Mouse (Mus musculus) lung, embryonic 15.5 days (tissue): ENCODE measurements around the gene Nars2. TPM values are rescaled to one million over a fixed set of nuclear protein-coding genes. Genes with fewer than 3 reads are reported as not detected.

Source experiments
- ATAC-seq: fragments of 200-750 bp; cut with Nextera tagmentation; 2 replicates; pipeline ENCODE4 v1.8.0; 2017; ENCODE audit warnings: moderate number of reproducible peaks, borderline replicate concordance; ENCODE audit not compliant: low FRiP score, low TSS enrichment; ENCODE audit errors: extremely low read depth
- H3K27ac ChIP-seq: fragments of 300-500 bp; sonication (generic); 2 replicates; pipeline ENCODE4 v1.5.1; 2015; ENCODE audit warnings: moderate library complexity, mild to moderate bottlenecking, inconsistent platforms
- H3K27me3 ChIP-seq: fragments of 300-500 bp; sonication (generic); 2 replicates; pipeline ENCODE4 v1.6.1; 2015; ENCODE audit warnings: inconsistent platforms
- H3K36me3 ChIP-seq: fragments of 300-500 bp; sonication (generic); 2 replicates; pipeline ENCODE4 v1.6.1; 2015; ENCODE audit warnings: inconsistent platforms
- H3K4me1 ChIP-seq: fragments of 300-500 bp; sonication (generic); 2 replicates; pipeline ENCODE4 v1.6.1; 2015; ENCODE audit warnings: inconsistent platforms
- H3K4me2 ChIP-seq: fragments of 300-500 bp; sonication (generic); 2 replicates; pipeline ENCODE4 v1.6.1; 2015; ENCODE audit warnings: inconsistent platforms, mild to moderate bottlenecking, moderate library complexity
- H3K4me3 ChIP-seq: fragments of 300-500 bp; sonication (generic); 2 replicates; pipeline ENCODE4 v1.5.1; 2015; ENCODE audit warnings: mild to moderate bottlenecking, inconsistent platforms
- H3K9ac ChIP-seq: fragments of 300-500 bp; sonication (generic); 2 replicates; pipeline ENCODE4 v1.6.1; 2015; ENCODE audit warnings: inconsistent platforms
- H3K9me3 ChIP-seq: fragments of 300-500 bp; sonication (generic); 2 replicates; pipeline ENCODE4 v1.6.1; 2016; ENCODE audit warnings: inconsistent platforms
- WGBS: fragments of 180-500 bp; shearing (Covaris S2); methylation state at CpG from one replicate; pipeline ENCODE4 v1.1.7; 2015; 5-methylcytosine and 5-hydroxymethylcytosine counted together
- polyA plus RNA-seq: library from polyadenylated mRNA; unstranded; fragments of >200 nt; fragmentation: Nextera tagmentation; extraction: Ambion mirVana; gene quantifications from 2 replicates; pipeline ENCODE4 v1.2.1, GENCODE M21; 2015

Nars2 gene
- polyA plus RNA-seq, 1 experiment from 2014 or later: 20.0 TPM

DNA sequence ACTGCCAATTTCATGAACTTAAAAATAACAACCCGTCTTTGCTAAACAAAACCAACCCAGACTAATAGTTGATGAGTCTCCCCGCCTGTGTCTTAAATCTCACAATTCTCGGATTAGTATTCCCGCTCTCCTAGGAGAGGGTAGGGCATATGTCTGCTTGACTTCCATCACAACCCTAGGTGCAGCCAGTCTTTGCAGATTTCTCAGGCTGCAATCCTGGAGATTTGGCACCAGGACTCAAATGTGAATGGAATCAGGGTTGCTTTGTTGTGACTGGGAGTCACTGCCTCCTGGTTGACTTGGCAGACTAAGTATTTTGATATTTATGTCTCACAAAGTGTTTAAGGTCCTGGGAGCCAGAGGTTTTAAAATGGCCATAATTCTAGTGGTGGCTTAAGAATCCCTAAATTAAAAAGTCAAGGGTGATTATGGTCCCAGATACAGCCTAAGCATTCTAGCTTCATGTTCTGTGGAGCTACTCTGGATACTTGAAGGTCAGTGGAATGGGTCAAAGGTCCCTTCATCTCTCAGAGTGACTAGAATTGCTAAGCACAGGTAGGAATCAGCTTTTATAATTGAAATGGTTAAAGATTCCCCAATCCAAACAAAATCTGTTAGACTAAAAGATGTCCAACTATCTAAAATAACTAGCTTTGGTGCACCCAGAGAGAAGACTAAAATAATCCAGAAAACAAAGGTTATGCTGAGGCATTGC lies 128.5 kb downstream of the Nars2 start:
- no peak for ATAC-seq
- H3K27me3 ChIP-seq: no peaks in the 10 kb centered on the region
- no peak overlapping the region for H3K9ac ChIP-seq
- no peaks in the 10 kb centered on the region for H3K36me3 ChIP-seq
- H3K9me3 ChIP-seq: no peaks in the 10 kb centered on the region
- H3K4me3 ChIP-seq: no peak overlapping the region
- H3K4me1 ChIP-seq: peaks cover 38% of the 10 kb centered on the region
- peak overlapping the region; percentile 77 for H3K27ac ChIP-seq
- 50% methylated on average over 4 of the region's 4 CpGs for WGBS
- H3K4me2 ChIP-seq: peak overlapping the region; percentile 21; the same call in 1 of the 2 replicates

DNA sequence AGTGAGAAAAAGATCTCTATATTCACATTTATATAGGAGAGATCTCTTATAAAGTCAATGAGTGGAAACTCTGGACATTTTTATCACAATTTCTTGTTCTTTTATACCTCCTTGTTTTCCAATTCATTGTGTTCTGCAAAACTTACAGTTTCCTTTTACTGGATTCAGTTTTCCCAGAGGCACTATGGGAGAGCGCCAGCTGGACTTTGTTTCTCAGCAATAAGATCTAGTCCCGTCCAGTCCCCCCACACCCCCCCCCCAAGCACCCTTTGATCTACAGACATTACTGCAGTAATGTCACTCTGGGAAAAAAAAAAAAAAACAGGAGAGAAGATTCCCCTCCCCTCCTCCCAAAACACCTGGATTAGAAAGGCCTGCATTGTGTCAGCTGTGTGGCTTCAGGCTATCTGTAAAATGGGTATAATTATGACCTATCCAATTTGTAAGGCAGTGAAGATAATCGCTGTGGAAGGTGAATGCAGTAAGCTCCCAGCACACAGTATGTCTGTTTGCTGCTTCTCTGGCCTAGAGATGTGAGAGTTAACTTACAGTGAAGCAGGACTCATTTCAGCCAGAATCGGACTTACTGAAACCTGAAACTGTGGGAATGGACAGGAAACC lies 129.4 kb downstream of the Nars2 start:
- Histone ChIP-seq H3K27me3 (no peaks in the 10 kb centered on the region), H3K9ac (peak overlapping the region; percentile 97), H3K27ac (peak overlapping the region; percentile 96), H3K4me3 (peak overlapping the region; percentile 98), H3K4me2 (peak overlapping the region; percentile 87), H3K4me1 (peaks cover 38% of the 10 kb centered on the region), H3K9me3 (no peaks in the 10 kb centered on the region), H3K36me3 (no peaks in the 10 kb centered on the region)
- WGBS: 35% methylated on average over 4 of the region's 4 CpGs
- no peak for ATAC-seq

DNA sequence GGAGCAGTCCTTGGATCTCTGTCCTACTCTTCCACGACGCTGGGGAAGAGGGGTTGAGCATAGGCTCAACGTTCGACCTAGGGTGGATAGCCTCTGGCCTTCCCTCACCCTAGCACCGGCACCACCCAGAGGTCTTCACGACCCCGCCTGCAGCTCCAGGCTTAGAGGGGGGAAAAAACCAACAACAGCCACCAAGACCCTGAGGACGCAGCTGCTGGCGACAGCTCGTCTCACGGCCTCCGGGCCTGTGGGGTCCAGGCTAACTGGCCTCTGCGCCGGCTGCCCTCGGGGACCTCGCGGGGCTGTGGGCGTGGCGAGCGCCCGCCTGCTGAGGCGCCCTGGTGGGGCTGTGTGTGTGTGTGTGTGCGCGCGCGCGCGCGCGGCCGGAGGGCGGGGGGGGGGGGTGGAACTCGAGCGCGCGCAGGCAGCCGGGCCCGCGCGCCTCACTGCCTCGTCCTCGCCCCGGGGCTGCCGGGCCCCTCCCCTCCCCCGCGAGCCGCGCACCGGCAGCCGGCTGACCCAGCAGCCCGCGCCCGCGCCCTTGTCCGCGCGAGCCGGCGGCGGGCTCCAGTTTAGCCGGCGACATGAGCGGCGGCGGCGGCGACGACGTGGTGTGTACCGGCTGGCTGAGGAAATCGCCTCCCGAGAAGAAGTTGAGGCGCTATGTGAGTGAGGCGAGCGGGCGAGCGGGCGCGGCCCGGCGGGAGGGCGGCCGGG lies 130.1 kb downstream of the Nars2 start, which contains the start of gene Gab2:
TSS of gene Gab2 (plus strand) at position 345 of the 717 bp plus-strand sequence.
- Histone ChIP-seq H3K9me3 (no peaks in the 10 kb centered on the region), H3K4me3 (peak within 1 kb of the TSS; percentile 98), H3K9ac (peak within 1 kb of the TSS; percentile 97), H3K4me2 (peak within 1 kb of the TSS; percentile 87), H3K27ac (peak within 1 kb of the TSS; percentile 96), H3K36me3 (no peaks in the 10 kb centered on the region), H3K4me1 (peaks cover 37% of the 10 kb centered on the region), H3K27me3 (no peaks in the 10 kb centered on the region)
- peak; percentile 81 for ATAC-seq
- under 1% methylated on average over 61 of the region's 83 CpGs for WGBS

DNA sequence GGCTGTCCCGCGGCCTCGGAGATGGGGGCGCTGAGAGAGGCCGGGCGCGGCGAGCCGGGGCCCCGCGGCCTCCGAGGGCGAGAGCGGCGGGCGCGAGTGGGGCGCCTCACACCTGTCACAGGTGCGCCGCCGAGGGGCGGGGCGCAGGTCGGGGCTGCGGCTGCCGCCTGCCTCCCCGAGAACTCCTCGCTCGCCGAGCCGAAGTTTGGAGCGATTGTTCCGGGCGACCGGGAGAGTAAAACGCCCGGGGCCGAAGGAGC lies 130.6 kb downstream of the Nars2 start:
- 0% methylated on average over 11 of the region's 38 CpGs for WGBS

DNA sequence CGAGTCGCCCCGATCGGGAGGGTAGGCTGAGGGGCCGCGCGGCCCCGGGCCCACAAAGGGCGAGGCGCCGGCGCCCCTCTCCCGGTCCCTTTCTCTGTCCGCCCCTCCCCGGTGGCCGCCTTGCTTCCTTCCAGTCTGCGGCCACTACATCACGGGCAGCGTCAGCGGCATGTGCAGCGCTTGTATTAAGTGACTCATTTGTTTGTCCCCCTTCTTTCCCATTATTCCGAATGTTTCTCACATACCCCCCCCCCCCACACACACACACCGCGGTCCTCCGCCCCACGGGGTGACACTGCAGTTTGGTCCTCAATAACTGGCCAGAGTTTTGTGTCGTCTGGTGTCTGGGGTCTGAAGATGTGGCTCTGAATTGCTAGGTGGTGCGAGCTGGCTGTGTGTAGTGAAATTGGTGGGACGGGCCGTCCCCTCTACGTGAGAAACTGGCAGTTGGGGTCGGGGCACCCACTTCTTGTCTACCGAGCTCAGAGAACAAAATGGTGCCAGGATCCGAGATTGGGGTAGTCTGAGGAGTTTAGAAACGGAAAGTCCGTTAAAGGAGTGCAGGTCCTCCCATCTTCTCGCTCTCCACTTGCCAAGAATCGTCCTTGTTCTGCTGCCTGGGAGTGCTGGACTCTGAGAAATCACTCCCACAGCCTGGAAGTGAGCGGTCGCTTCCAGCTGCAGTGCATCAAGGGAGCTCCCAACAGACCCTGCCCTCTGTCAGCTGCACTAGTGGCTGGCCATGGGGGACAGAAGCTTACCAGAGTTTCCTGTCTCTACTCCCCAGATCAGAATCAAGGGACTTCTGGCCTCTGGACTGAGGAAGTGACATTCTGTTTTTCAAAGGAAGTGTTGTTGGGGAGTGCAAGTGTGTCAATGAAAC lies 131.2 kb downstream of the Nars2 start:
- Histone ChIP-seq H3K27me3 (no peaks in the 10 kb centered on the region), H3K4me1 (peaks cover 32% of the 10 kb centered on the region), H3K9me3 (no peaks in the 10 kb centered on the region), H3K9ac (peak overlapping the region; percentile 97), H3K27ac (peak overlapping the region; percentile 96), H3K4me3 (peak overlapping the region; percentile 98), H3K4me2 (peak overlapping the region; percentile 87), H3K36me3 (no peaks in the 10 kb centered on the region)
- under 1% methylated on average over 40 of the region's 40 CpGs for WGBS
- ATAC-seq: peak; percentile 88

More for the DNA sequence above, 130.6 kb downstream of the Nars2 start:
- H3K27me3 ChIP-seq: no peaks in the 10 kb centered on the region
- no peak; the same call in 1 of the 2 replicates for ATAC-seq
- H3K27ac ChIP-seq: peak overlapping the region; percentile 96
- no peaks in the 10 kb centered on the region for H3K9me3 ChIP-seq
- peak overlapping the region; percentile 97 for H3K9ac ChIP-seq
- no peaks in the 10 kb centered on the region for H3K36me3 ChIP-seq
- H3K4me3 ChIP-seq: peak overlapping the region; percentile 98
- peaks cover 32% of the 10 kb centered on the region for H3K4me1 ChIP-seq
- H3K4me2 ChIP-seq: peak overlapping the region; percentile 87

DNA sequence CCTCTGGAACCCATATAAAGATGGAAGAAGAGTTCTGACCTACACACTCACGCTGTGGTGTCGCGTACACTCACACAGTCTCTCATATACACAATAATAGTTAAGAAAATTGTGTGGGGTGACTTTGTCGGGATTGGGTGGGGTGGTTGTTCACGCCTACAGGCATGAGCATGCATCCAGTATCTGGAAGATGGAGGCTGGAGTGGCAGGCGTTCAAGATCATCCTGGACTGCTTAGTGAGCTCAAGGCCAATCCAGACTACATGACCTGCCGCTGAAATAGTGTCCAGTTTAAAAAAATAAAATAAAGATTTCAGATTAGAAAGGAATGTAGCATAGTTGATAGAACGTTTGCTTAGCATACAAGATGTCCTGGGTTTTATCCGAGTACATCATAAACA lies 132.3 kb downstream of the Nars2 start:
- H3K27me3 ChIP-seq: no peaks in the 10 kb centered on the region
- H3K27ac ChIP-seq: peak overlapping the region; percentile 96
- ATAC-seq: no peak
- H3K4me1 ChIP-seq: peaks cover 32% of the 10 kb centered on the region
- no peaks in the 10 kb centered on the region for H3K9me3 ChIP-seq
- H3K4me2 ChIP-seq: peak overlapping the region; percentile 87
- WGBS: 64% methylated on average over 9 of the region's 9 CpGs
- H3K9ac ChIP-seq: no peak overlapping the region
- no peaks in the 10 kb centered on the region for H3K36me3 ChIP-seq
- no peak overlapping the region for H3K4me3 ChIP-seq

DNA sequence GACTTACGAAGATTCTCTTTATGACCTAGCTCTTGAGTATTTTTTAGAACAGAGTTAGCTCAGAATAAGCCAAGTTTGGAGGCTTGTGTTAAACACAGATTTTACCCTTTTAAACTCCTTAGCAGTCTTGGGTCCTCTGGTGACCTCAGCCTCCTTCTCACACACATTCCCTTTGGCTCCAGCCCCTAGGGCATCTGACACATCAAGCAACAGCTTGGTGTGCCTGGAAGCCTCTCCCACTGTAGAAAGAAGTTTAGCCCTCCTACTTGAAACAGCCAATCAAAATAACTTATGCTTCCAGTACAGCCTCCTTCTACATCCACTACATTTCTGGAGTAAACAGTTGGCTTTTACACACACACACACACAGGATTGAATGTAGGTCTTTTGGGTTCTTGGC lies 132.9 kb downstream of the Nars2 start:
- Histone ChIP-seq H3K4me1 (peaks cover 28% of the 10 kb centered on the region), H3K9ac (no peak overlapping the region), H3K4me3 (no peak overlapping the region), H3K4me2 (no peak overlapping the region; the same call in 1 of the 2 replicates), H3K27ac (peak overlapping the region; percentile 96), H3K9me3 (no peaks in the 10 kb centered on the region), H3K27me3 (no peaks in the 10 kb centered on the region), H3K36me3 (no peaks in the 10 kb centered on the region)
- 44% methylated on average over 1 of the region's 1 CpGs for WGBS
- peak; percentile 24; the same call in 1 of the 2 replicates for ATAC-seq

DNA sequence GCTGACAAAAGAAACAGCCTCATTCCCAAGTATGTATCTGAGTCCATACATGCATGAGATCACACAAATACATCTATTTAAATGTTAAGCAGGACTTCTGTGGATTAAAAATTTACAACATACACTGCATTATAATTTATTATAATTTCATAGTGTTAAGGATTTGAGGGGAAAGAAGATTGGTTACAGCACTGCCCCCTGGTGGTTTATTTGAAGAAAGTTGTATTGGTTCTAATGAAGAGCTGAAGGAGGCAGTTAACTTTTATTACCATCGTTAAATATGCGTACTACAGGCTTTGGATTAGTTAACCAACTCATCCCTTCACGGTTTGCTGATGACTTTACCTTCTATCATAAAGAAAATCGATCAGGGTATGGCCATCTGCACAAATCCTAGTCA lies 134.0 kb downstream of the Nars2 start:
- no peak overlapping the region for H3K9ac ChIP-seq
- no peak for ATAC-seq
- 12% methylated on average over 4 of the region's 4 CpGs for WGBS

DNA sequence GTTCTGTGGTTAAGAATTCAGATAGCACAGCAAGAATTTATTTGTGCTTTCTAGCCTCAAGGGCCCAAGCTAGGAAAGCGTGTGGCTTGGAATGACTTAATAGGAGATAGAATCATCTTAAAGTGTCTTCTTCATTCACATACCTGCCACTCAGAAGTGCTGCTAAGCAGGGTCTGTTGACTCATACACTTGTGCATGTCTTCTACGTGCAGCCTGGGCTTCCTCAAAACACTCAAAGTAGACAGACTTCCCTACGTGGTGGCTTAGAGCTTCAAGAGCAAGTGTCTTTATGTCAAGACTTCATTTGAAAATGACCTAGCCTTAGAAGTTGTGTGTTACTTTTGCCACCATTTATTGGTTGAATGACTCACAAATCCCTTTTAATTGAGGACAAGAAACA lies 142.9 kb downstream of the Nars2 start:
- no peak overlapping the region for H3K4me2 ChIP-seq
- H3K9me3 ChIP-seq: no peaks in the 10 kb centered on the region
- H3K4me1 ChIP-seq: 0 out of 2 replicates have a peak, but pooled peaks cover 5% of the 10 kb centered on the region
- WGBS: 59% methylated on average over 3 of the region's 3 CpGs
- no peak overlapping the region for H3K4me3 ChIP-seq
- ATAC-seq: no peak
- H3K9ac ChIP-seq: no peak overlapping the region
- no peak overlapping the region for H3K27ac ChIP-seq
- H3K27me3 ChIP-seq: no peaks in the 10 kb centered on the region
- H3K36me3 ChIP-seq: no peaks in the 10 kb centered on the region

More for the DNA sequence above, 134.0 kb downstream of the Nars2 start:
- no peaks in the 10 kb centered on the region for H3K9me3 ChIP-seq
- peaks cover 22% of the 10 kb centered on the region for H3K4me1 ChIP-seq
- H3K4me2 ChIP-seq: no peak overlapping the region
- H3K27ac ChIP-seq: no peak overlapping the region
- no peaks in the 10 kb centered on the region for H3K36me3 ChIP-seq
- no peaks in the 10 kb centered on the region for H3K27me3 ChIP-seq
- no peak overlapping the region for H3K4me3 ChIP-seq

DNA sequence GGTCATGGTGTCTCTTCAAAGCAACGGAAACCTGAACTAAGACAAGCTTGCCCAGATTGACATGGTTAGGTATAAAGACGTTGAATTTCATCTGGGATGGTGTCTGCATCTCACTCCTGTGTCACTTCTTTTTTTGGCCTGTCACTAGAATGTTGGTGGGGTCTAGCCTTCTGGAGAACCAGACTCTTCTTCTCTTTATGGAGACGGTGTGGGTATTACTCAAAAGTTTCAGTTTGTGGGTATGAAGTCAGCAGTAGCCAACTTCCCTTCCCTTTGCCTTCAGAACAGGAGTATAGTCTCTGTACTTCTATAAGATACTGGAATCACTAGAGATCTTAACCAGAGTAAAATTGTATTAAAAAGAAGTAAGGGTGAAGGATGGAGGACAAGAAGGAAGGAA lies 156.8 kb downstream of the Nars2 start:
- no peak overlapping the region for H3K4me3 ChIP-seq
- ATAC-seq: no peak
- H3K36me3 ChIP-seq: no peaks in the 10 kb centered on the region
- WGBS: 81% methylated on average over 3 of the region's 3 CpGs
- no peaks in the 10 kb centered on the region for H3K9me3 ChIP-seq
- H3K4me1 ChIP-seq: no peaks in the 10 kb centered on the region
- no peaks in the 10 kb centered on the region for H3K27me3 ChIP-seq
- no peak overlapping the region for H3K9ac ChIP-seq
- no peak overlapping the region for H3K4me2 ChIP-seq
- H3K27ac ChIP-seq: no peak overlapping the region
